Mouse (Mus musculus): ENCODE results near the gene Sf3a1.
"Not testable (repeated sequence)": the region's sequence is repeated elsewhere in the genome, so short reads cannot be mapped to it uniquely, and the experiment has no call there.

Gene Sf3a1

DNA sequence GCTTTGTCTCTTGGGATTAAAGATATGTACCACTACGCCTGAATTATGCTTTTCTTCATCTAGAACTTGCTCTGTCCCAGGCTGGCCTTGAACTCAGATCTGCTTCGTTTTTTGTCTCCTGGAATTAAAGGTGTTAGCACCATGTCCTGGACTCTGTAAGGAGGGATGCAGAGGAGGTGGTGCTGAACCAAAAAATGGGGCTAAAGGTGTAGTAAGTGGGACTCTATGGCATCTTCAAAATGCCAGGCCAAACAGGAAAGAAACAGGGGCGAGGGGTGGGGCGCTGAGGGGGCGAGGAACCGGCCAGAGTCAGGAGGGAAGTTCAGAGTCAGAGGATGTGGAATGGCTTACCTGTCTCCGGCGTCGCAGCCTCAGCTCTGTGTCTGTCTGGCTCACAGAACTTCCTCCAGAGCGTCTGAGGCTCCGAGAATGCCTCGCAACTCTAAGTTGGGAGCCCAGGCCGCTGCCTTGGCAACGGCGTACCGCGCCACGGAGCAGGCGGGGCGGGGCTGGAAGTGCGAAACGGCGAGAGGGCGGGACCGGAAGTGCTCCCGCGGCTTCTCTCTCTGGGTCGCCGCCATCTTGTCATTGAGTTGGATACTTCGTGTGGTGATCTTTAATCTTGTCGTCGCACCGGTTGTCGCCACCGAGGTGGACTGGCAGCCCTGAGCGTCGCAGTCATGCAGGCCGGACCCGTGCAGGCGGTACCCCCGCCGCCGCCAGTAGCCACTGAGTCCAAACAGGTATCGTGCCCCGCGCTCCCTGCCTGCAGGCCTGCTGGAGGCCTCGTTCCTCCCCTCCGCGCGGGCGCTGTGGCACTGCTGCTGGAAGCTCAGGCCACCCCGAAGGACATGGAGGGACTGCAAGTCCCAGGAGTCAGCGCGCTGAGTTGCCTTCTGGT is at the start of gene Sf3a1, which contains the start of gene Ccdc157:
Gene Sf3a1, plus strand, starts transcription at position 543 of the 901 bp plus-strand sequence.
Gene Ccdc157, minus strand, starts transcription at position 486 of the 901 bp plus-strand sequence.
- peak; percentile 94 for ATAC-seq (ENCODE audit: insufficient number of reproducible peaks, low FRiP score, low TSS enrichment)

DNA sequence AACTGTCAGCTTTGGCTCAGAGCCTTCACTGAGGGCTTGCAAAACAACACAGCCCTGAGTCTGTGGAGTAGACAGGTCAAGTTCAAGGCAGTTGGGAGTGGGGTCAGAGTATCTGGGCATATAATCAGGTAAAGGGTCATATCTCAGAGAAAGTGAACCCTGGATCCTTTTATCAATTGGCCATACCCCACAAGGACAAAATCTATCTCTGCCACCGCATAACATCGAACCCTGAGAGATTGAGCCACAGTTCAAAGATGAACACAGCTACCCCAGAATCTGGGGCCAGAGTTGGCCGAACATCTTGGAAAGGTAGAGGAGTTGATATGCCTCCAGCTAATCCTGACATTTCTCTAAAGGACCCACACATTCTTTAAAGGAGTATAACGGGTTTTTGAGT is 48.1 kb upstream of the Sf3a1 start:
- ATAC-seq (ENCODE audit: insufficient number of reproducible peaks, low FRiP score, low TSS enrichment): no peak

DNA sequence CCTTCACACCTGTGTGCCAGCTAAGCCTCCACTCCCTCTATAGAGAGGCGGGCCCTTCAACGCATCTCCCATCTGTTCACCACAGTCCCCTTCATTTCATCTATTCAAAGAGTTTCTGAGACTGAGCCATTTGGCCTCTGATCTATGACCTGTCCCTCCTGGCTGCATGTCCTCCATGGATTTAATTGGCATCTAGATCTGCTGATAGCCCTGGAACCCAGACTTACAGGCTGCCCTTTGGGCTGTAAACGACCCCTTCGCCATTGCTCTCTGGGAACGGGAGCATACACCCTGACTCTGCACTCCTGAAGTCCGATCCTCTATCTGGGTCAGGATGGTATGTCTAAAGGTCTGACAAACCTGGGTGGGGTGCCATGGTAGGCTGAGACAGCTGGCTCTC is 47.3 kb upstream of the Sf3a1 start:
- ATAC-seq (ENCODE audit: insufficient number of reproducible peaks, low FRiP score, low TSS enrichment): no peak

DNA sequence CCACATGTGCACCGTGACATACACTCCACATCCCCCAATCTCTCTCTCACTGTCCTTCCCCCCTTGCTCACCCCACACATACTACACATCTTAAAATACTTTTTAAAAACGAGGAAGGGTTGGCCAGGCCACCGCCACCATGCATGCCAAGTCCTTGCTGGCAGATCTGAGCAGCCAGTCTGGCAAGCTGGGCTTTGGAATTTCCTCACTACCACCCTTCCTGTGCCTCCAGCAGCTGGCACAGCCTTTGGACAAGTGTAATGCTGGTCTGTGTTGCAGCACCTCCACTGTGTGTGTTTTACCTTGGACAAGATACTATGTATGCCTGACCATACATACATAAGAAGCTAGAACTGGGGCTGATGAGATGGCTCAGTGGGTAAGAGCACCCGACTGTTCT is 46.7 kb upstream of the Sf3a1 start:
- ATAC-seq (ENCODE audit: insufficient number of reproducible peaks, low FRiP score, low TSS enrichment): no peak

DNA sequence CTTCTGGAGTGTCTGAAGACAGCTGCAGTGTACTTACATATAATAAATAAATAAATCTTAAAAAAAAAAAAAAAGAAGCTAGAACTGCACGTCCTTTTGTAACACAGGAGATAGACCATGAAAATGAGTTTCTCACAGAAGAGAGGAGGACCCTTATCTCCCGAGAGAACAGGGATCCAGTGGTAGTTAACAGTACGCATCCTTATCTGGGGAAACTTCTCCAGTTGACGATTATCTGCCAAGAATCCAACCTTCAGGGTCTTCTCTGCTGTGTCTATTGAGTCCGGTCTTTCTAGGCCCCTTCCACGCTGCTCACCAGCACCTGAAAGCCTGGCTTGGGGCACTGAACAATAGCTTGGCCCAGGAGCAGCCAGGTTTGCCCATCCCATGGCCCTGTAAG is 46.2 kb upstream of the Sf3a1 start:
- ATAC-seq (ENCODE audit: insufficient number of reproducible peaks, low FRiP score, low TSS enrichment): no peak

DNA sequence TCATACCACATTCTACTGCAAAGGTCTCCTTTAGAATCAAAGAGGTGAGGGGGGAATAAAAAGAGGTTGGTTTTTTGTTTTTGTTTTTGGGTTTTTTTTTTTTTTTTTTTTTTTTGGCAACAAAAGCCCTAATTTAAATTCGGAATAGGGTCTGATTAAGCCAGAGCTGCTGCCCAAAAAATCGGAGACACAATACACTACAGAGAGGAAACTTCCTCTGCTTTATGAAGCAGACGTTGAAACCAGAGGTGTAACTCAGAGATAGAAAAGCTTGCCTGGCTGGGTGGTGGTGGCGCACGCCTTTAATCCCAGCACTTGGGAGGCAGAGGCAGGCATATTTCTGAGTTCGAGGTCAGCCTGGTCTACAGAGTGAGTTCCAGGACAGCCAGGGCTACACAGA is 45.6 kb upstream of the Sf3a1 start:
- ATAC-seq (ENCODE audit: insufficient number of reproducible peaks, low FRiP score, low TSS enrichment): not testable (repeated sequence)

DNA sequence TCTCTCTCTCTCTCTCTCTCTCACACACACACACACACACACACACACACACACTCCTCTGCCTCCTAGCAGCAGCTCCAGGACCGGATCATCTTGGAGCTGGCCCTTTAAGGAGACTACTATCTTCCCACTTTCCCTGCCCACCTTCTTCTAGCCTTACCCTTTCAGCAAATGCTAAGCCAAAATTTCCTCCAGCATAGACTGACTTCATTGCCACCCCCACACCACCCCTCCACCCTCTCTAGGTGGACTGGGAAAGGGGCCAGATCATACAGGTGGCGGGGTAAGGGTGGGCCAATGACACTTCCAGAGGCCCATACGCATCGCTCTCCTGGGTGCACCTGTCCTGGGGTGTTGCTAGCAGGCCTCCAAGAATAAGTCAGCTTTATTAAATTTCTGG is 44.7 kb upstream of the Sf3a1 start:
- ATAC-seq (ENCODE audit: insufficient number of reproducible peaks, low FRiP score, low TSS enrichment): no peak

GRCm38 (mm10) chr11:4116458-4117141 is 43.5 kb upstream of the Sf3a1 start:
- ATAC-seq (ENCODE audit: insufficient number of reproducible peaks, low FRiP score, low TSS enrichment): no peak

- no peak for ATAC-seq (ENCODE audit: insufficient number of reproducible peaks, low FRiP score, low TSS enrichment)
Observed at GRCm38 (mm10) chr11:4117372-4118071, 42.6 kb upstream of the Sf3a1 start.

- ATAC-seq (ENCODE audit: insufficient number of reproducible peaks, low FRiP score, low TSS enrichment): peak; percentile 47; the same call in 1 of the 2 replicates
Observed at GRCm38 (mm10) chr11:4118081-4118921, 41.8 kb upstream of the Sf3a1 start.

GRCm38 (mm10) chr11:4119635-4120034 is 40.5 kb upstream of the Sf3a1 start:
- no peak for ATAC-seq (ENCODE audit: insufficient number of reproducible peaks, low FRiP score, low TSS enrichment)

- no peak for ATAC-seq (ENCODE audit: insufficient number of reproducible peaks, low FRiP score, low TSS enrichment)
Observed at GRCm38 (mm10) chr11:4121691-4122090, 38.5 kb upstream of the Sf3a1 start.

GRCm38 (mm10) chr11:4122226-4122625 is 37.9 kb upstream of the Sf3a1 start:
- no peak for ATAC-seq (ENCODE audit: insufficient number of reproducible peaks, low FRiP score, low TSS enrichment)

DNA sequence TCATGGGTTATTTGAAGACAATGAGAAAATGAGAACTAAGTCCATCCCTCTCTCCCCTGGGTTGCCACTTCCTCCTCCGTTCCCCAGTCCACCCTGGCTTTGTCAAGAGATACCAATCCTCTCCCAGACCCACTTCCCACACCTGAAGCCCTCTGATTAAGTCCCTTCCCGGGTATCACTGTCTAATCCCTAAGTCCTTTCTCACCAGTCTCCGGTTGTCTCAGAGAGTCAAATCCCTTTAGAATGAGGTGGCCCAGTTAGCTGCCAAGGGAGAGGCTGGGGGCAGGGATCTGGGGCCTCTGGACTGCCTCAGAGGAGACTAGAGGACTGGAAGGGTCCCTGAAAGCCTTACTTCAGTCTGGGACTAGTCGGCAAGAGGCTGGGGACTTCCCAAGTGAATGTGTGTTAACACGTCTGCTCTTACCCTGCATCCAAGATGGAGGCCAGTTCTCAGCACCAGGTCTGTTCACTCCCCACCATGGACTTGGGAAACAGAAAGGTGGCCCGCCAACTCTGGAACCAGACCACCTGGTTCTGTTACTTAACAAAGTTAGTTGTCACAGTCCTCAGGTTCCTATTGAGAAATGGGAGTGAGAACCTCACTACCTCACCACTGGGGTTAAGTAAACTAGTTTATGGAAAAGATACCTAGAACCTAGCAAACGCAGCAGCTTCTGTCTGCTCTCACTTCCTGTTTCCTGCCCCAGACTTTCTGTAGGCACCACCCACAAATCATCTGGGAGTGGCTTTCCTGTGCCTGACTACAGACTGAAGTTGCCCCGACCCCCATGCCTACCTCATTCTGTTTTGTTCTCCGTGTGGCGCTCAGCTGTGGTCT is 37.2 kb upstream of the Sf3a1 start, which contains the start of gene Sec14l2:
Gene Sec14l2, minus strand, starts transcription at position 674 of the 838 bp plus-strand sequence.
- no peak for ATAC-seq (ENCODE audit: insufficient number of reproducible peaks, low FRiP score, low TSS enrichment)

GRCm38 (mm10) chr11:4123922-4124321 is 36.2 kb upstream of the Sf3a1 start:
- ATAC-seq (ENCODE audit: insufficient number of reproducible peaks, low FRiP score, low TSS enrichment): no peak

DNA sequence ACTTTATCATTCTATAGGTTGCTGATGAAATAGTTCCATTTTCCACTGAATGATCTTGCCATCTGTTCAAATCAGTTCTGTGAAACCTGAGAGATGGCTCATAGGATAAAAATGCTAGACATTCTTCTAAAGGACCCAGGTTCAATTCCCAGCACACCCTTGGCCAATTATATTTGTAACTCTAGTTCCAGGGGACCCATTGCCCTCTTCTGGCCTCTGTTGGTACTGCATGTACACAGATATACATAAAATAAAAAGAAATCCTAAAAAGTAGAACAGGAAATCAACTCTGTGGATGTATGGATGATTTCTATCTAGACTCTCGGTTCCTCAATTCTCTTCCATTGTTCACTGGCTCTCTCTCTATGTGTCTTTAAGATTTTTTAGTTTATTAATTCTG is 33.1 kb upstream of the Sf3a1 start:
- ATAC-seq (ENCODE audit: insufficient number of reproducible peaks, low FRiP score, low TSS enrichment): no peak

GRCm38 (mm10) chr11:4128461-4128860 is 31.7 kb upstream of the Sf3a1 start:
- ATAC-seq (ENCODE audit: insufficient number of reproducible peaks, low FRiP score, low TSS enrichment): not testable (repeated sequence)

- no peak for ATAC-seq (ENCODE audit: insufficient number of reproducible peaks, low FRiP score, low TSS enrichment)
Observed at GRCm38 (mm10) chr11:4133450-4133849, 26.7 kb upstream of the Sf3a1 start.

- no peak for ATAC-seq (ENCODE audit: insufficient number of reproducible peaks, low FRiP score, low TSS enrichment)
Observed at GRCm38 (mm10) chr11:4134400-4134799, 25.8 kb upstream of the Sf3a1 start.

Measured in cerebellum, adult (tissue).